Mouse (Mus musculus): ENCODE results near the gene Rev3l. TPM values are rescaled to one million over a fixed set of nuclear protein-coding genes. Genes with fewer than 3 reads are reported as not detected.

Rev3l gene
- 5.6 and 6.0 TPM in 2 replicates for polyA plus RNA-seq (2011; ENCODE audit: insufficient read depth, insufficient read length, low replicate concordance, missing spikeins)

GRCm38 (mm10) chr10:39731736-39732265, at the start of gene Rev3l:
TSS of gene Rev3l (plus strand) at chr10:39732118.
- Histone ChIP-seq H3K27ac (ENCODE audit: control insufficient read depth, insufficient read depth, low read depth, low read length, poor library complexity) (peak within 1 kb of the TSS; percentile 99), H3K4me1 (ENCODE audit: control insufficient read depth, insufficient read depth, low read length) (no peaks in the 10 kb centered on the region; the same call in 1 of the 2 replicates), H3K4me3 (replicated peaks; ENCODE audit: control insufficient read depth, low read depth, low read length) (peak within 1 kb of the TSS; percentile 96)
- TF ChIP-seq CTCF (IDR thresholded peaks at IDR 0.05; ENCODE audit: control insufficient read depth, insufficient read depth, low read length) = no peak
- TF ChIP-seq POLR2A (IDR thresholded peaks at IDR 0.05; ENCODE audit: borderline replicate concordance, control insufficient read depth, low read depth, low read length) = 0 out of 2 replicates have a peak, but pooled peaks have one; percentile 35
- WGBS = 0% methylated on average over 48 of the region's 64 CpGs

GRCm38 (mm10) chr10:39682556-39682955, 49.4 kb upstream of the Rev3l start:
- Histone ChIP-seq H3K4me1 (ENCODE audit: control insufficient read depth, insufficient read depth, low read length) (no peaks in the 10 kb centered on the region; the same call in 1 of the 2 replicates), H3K27ac (ENCODE audit: control insufficient read depth, insufficient read depth, low read depth, low read length, poor library complexity) (no peak overlapping the region), H3K4me3 (replicated peaks; ENCODE audit: control insufficient read depth, low read depth, low read length) (no peak overlapping the region)
- 67% methylated on average over 2 of the region's 2 CpGs for WGBS
- TF ChIP-seq POLR2A (IDR thresholded peaks at IDR 0.05; ENCODE audit: borderline replicate concordance, control insufficient read depth, low read depth, low read length) (no peak), CTCF (IDR thresholded peaks at IDR 0.05; ENCODE audit: control insufficient read depth, insufficient read depth, low read length) (no peak)

- TF ChIP-seq POLR2A (IDR thresholded peaks at IDR 0.05; ENCODE audit: borderline replicate concordance, control insufficient read depth, low read depth, low read length) (no peak), CTCF (IDR thresholded peaks at IDR 0.05; ENCODE audit: control insufficient read depth, insufficient read depth, low read length) (no peak)
- WGBS = 82% methylated on average over 2 of the region's 2 CpGs
- H3K27ac ChIP-seq (ENCODE audit: control insufficient read depth, insufficient read depth, low read depth, low read length, poor library complexity) = no peak overlapping the region
- no peak overlapping the region for H3K4me3 ChIP-seq (replicated peaks; ENCODE audit: control insufficient read depth, low read depth, low read length)
- no peaks in the 10 kb centered on the region; the same call in 1 of the 2 replicates for H3K4me1 ChIP-seq (ENCODE audit: control insufficient read depth, insufficient read depth, low read length)
These were observed 48.4 kb upstream of the Rev3l start for GRCm38 (mm10) chr10:39683481-39683880.

GRCm38 (mm10) chr10:39686811-39687210, 45.1 kb upstream of the Rev3l start:
- no peak for TF ChIP-seq POLR2A (IDR thresholded peaks at IDR 0.05; ENCODE audit: borderline replicate concordance, control insufficient read depth, low read depth, low read length)
- peak; percentile 4; the same call in 1 of the 2 replicates for TF ChIP-seq CTCF (IDR thresholded peaks at IDR 0.05; ENCODE audit: control insufficient read depth, insufficient read depth, low read length)
- WGBS = 45% methylated on average over 4 of the region's 4 CpGs
- Histone ChIP-seq H3K4me1 (ENCODE audit: control insufficient read depth, insufficient read depth, low read length) (no peaks in the 10 kb centered on the region; the same call in 1 of the 2 replicates), H3K27ac (ENCODE audit: control insufficient read depth, insufficient read depth, low read depth, low read length, poor library complexity) (no peak overlapping the region), H3K4me3 (replicated peaks; ENCODE audit: control insufficient read depth, low read depth, low read length) (no peak overlapping the region)

- H3K4me1 ChIP-seq (ENCODE audit: control insufficient read depth, insufficient read depth, low read length) = no peaks in the 10 kb centered on the region; the same call in 1 of the 2 replicates
- no peak for TF ChIP-seq POLR2A (IDR thresholded peaks at IDR 0.05; ENCODE audit: borderline replicate concordance, control insufficient read depth, low read depth, low read length)
- TF ChIP-seq CTCF (IDR thresholded peaks at IDR 0.05; ENCODE audit: control insufficient read depth, insufficient read depth, low read length) = no peak
- H3K27ac ChIP-seq (ENCODE audit: control insufficient read depth, insufficient read depth, low read depth, low read length, poor library complexity) = no peak overlapping the region
- WGBS = 45% methylated on average over 3 of the region's 3 CpGs
- no peak overlapping the region for H3K4me3 ChIP-seq (replicated peaks; ENCODE audit: control insufficient read depth, low read depth, low read length)
These were observed 44.1 kb upstream of the Rev3l start for GRCm38 (mm10) chr10:39687851-39688250.

GRCm38 (mm10) chr10:39691351-39692064, 40.4 kb upstream of the Rev3l start:
- H3K27ac ChIP-seq (ENCODE audit: control insufficient read depth, insufficient read depth, low read depth, low read length, poor library complexity) = no peak overlapping the region
- TF ChIP-seq CTCF (IDR thresholded peaks at IDR 0.05; ENCODE audit: control insufficient read depth, insufficient read depth, low read length) = no peak
- TF ChIP-seq POLR2A (IDR thresholded peaks at IDR 0.05; ENCODE audit: borderline replicate concordance, control insufficient read depth, low read depth, low read length) = no peak
- H3K4me1 ChIP-seq (ENCODE audit: control insufficient read depth, insufficient read depth, low read length) = no peaks in the 10 kb centered on the region; the same call in 1 of the 2 replicates
- no peak overlapping the region for H3K4me3 ChIP-seq (replicated peaks; ENCODE audit: control insufficient read depth, low read depth, low read length)
- 85% methylated on average over 11 of the region's 11 CpGs for WGBS

- H3K4me1 ChIP-seq (ENCODE audit: control insufficient read depth, insufficient read depth, low read length) = no peaks in the 10 kb centered on the region; the same call in 1 of the 2 replicates
- WGBS = 60% methylated on average over 2 of the region's 2 CpGs
- no peak overlapping the region for H3K4me3 ChIP-seq (replicated peaks; ENCODE audit: control insufficient read depth, low read depth, low read length)
- no peak overlapping the region for H3K27ac ChIP-seq (ENCODE audit: control insufficient read depth, insufficient read depth, low read depth, low read length, poor library complexity)
- no peak for TF ChIP-seq CTCF (IDR thresholded peaks at IDR 0.05; ENCODE audit: control insufficient read depth, insufficient read depth, low read length)
- TF ChIP-seq POLR2A (IDR thresholded peaks at IDR 0.05; ENCODE audit: borderline replicate concordance, control insufficient read depth, low read depth, low read length) = no peak
These were observed 39.8 kb upstream of the Rev3l start for GRCm38 (mm10) chr10:39692152-39692551.

GRCm38 (mm10) chr10:39707717-39708510, 24.0 kb upstream of the Rev3l start:
- 83% methylated on average over 2 of the region's 2 CpGs for WGBS
- H3K4me1 ChIP-seq (ENCODE audit: control insufficient read depth, insufficient read depth, low read length) = no peaks in the 10 kb centered on the region; the same call in 1 of the 2 replicates
- H3K27ac ChIP-seq (ENCODE audit: control insufficient read depth, insufficient read depth, low read depth, low read length, poor library complexity) = no peak overlapping the region
- no peak for TF ChIP-seq POLR2A (IDR thresholded peaks at IDR 0.05; ENCODE audit: borderline replicate concordance, control insufficient read depth, low read depth, low read length)
- TF ChIP-seq CTCF (IDR thresholded peaks at IDR 0.05; ENCODE audit: control insufficient read depth, insufficient read depth, low read length) = no peak
- H3K4me3 ChIP-seq (replicated peaks; ENCODE audit: control insufficient read depth, low read depth, low read length) = no peak overlapping the region
